Mouse (Mus musculus): Measurements from ENCODE around the gene Cox11. TPM values are rescaled to one million over a fixed set of nuclear protein-coding genes. Genes with fewer than 3 reads are reported as not detected.

The Cox11 gene
- total RNA-seq, 1 experiment from 2014 or later: 28.1 TPM

DNA sequence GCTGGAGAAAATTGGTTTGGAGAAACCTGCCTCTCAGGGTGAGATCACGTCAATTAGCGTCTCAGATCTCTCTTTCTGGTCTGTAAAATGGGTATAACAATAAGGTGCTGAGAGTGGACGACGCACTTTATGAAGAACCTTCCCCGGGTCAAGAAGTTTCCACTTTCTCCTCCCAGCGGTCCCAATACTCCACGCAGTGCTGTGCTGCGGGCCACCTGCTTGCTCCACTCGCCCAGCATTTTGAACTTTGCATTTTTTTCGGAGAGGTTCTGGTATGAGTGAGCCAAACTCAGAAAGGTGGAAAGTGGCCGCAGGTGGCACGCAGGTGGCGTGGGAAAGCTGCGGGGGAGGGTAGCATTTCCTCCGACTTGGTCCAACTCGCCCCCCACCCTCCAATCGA lies 49.1 kb downstream of the Cox11 start:
- peak in 1 of 2 experiments; percentile 4; a peak in 1 of 4 replicates for ATAC-seq (replicated peaks in 1 of 2; ENCODE audit: insufficient read depth in 1 of 2, low FRiP score in 2 of 2, low TSS enrichment in 1 of 2, low read depth in 1 of 2, poor library complexity in 2 of 2, severe bottlenecking in 2 of 2)

DNA sequence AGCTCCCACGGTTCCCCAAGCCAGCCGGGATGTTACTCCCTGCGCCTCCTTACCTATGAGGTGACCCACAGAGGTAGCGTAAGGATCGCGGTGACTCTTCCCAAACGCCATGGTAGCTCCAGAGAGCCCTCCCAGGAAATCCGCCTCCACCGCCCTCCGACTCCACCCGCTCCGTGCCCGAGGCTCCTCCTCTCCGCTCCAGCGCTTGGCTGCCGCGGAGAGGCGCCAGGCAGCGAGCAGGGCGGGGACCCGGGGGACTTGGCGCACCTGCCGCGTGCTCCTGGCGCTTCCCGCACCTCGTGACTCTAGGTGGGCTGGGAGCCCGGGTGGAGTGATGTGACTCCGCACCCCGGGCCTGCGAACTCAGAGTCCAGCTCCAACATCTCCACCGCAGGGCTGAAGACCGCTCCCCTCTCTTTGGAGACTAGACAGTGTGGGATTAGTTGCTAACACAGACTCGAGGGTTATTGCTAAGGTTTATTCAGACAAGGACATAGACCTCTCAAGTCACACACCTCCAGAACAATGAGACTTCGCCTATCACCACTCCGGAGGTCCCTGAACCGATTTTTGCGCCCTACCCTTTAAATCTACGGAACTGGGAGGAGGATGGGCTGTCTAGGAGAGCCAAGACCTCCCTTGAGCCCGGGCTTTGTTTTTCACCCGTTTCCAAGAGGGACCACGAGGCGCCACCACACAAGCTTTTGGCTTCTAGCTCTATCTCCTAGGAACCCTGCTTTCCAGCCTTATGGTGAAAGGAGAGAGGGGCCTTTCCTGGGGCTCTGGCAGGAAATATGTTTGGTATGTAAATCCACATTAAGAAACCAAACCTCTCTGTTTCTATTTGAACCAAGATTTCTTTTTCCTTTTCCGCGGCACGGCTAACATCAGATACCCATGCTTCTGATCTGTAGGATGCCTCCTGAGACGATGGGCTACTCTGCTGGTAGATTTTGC lies 49.8 kb downstream of the Cox11 start, which contains the start of gene Tom1l1:
Gene Tom1l1, minus strand, starts transcription at position 907 of the 957 bp plus-strand sequence.
- peak; percentile 86 for ATAC-seq (replicated peaks in 1 of 2; ENCODE audit: insufficient read depth in 1 of 2, low FRiP score in 2 of 2, low TSS enrichment in 1 of 2, low read depth in 1 of 2, poor library complexity in 2 of 2, severe bottlenecking in 2 of 2)

DNA sequence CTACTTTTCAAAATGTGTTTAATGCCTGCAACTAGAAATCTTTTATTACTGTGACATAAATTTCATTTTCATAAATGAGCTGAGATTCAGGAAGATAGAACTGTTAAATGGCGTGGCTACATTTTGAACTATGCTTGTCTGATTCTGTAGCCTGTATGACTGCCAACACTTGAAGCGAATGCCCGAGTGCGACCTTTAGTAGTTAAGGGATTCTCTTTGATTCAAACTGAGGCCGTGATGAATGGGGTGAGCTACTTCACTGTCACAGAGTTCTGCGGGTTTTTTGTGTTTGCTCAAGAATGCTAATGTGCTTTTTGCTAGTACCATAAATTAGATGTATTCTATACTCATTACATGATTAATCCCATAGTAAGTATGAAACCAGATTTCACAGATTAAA lies 52.4 kb downstream of the Cox11 start:
- ATAC-seq (replicated peaks in 1 of 2; ENCODE audit: insufficient read depth in 1 of 2, low FRiP score in 2 of 2, low TSS enrichment in 1 of 2, low read depth in 1 of 2, poor library complexity in 2 of 2, severe bottlenecking in 2 of 2): no peak

DNA sequence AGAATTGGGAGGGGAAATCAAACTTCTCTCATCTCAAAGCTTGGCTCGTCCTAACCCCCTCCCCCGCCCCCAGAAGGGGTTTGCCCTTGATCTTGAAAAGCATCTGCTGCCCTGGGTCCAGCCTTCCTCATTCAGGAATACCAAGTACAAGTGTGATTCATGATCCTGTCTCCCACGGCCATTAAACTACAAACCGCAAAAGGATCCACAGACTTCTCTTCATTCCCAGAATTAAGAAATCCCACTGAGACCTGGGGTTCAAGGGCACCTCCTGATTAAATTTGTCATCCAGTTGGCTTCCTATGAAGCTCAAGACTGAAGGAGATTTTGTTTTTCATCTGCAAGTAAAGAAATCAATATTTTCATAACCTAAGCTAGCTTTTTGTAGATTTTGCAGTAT lies 56.2 kb downstream of the Cox11 start:
- ATAC-seq (replicated peaks in 1 of 2; ENCODE audit: insufficient read depth in 1 of 2, low FRiP score in 2 of 2, low TSS enrichment in 1 of 2, low read depth in 1 of 2, poor library complexity in 2 of 2, severe bottlenecking in 2 of 2): no peak

Other genes starting within 250 kb of the Cox11 start
- gene Hlf, start 247.3 kb upstream of the Cox11 start, total RNA-seq (2017): 100 and 160 TPM in 2 replicates
- gene Stxbp4, start 89 bp upstream of the Cox11 start, total RNA-seq (2017): 27.6 and 32.4 TPM in 2 replicates
- 32.8 and 42.8 TPM in 2 replicates for gene Tom1l1, start 50.2 kb downstream of the Cox11 start, total RNA-seq (2017)